Mouse (Mus musculus): ENCODE measurements around the gene Glra3. TPM values are rescaled to one million over a fixed set of nuclear protein-coding genes. Genes with fewer than 3 reads are reported as not detected.

Gene Glra3
- 1 to 10 TPM; 6.3 to 8.1 TPM for total RNA-seq (2021)

GRCm38 (mm10) chr8:55939870-55940525 is at the start of gene Glra3:
Gene Glra3, plus strand, starts transcription at chr8:55940460.
- DNase-seq (ENCODE audit: low spot score in 2 of 2) = peak; percentile 34 to 55
- intact Hi-C loops (cut with DNase I) = no loop called here

GRCm38 (mm10) chr8:55906848-55907247 is 33.4 kb upstream of the Glra3 start, which contains the start of gene Adam29:
Gene Adam29, minus strand, starts transcription at chr8:55906948.
- DNase-seq (ENCODE audit: low spot score in 2 of 2) = no peak
- intact Hi-C loops (cut with DNase I) = no loop called here

- intact Hi-C loops (cut with DNase I) = no loop called here
- no peak for DNase-seq (ENCODE audit: low spot score in 2 of 2)
Observed at GRCm38 (mm10) chr8:55940526-55940880, 243 bp downstream of the Glra3 start.

- no peak for DNase-seq (ENCODE audit: low spot score in 2 of 2)
- intact Hi-C loops (cut with DNase I) = no loop called here
Observed at GRCm38 (mm10) chr8:55964759-55965320, 24.6 kb downstream of the Glra3 start.

- intact Hi-C loops (cut with DNase I) = no loop called here
- DNase-seq (ENCODE audit: low spot score in 2 of 2) = peak; percentile 5 to 31
Observed at GRCm38 (mm10) chr8:55997859-55998258, 57.6 kb downstream of the Glra3 start.

DNA sequence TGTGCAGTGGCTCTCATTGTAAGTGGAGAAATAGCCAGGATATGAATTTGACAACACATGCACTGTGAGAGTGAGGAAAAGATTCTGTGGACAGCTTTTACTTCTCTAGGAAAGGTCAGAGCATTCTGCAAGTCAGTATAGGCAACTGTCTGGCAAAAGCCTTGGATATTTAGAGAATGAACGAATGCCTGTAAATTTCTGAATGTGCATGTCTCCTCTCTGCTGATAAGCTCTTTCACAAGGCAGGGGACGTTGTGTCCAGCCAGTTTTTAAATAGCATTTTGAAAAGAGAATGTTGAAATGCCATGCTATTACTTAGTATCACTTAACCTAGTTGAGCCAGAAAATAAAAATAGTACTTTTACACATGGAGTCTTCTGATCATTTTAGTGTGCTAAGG is 114.1 kb downstream of the Glra3 start:
- no peak for DNase-seq (ENCODE audit: low spot score in 2 of 2)
- intact Hi-C loops (cut with DNase I) = no loop called here

DNA sequence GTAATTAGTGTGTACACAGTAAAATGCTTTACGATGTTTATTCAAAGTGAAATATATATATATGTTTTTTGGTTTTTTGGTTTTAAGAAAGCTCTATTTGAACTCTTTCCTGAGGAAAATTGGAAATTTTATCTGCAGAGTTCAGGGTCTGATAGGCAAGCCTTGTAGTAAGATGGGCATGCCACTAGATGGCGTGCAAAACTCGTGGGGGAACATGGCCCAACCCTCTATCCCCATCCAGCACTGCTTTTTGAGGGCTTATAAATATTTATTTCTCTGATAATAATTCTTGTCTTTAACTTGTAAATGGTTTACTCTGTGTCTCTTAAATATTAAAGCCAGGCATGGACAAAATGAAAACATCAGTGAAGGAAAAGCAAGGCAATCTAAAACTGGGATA is 122.8 kb downstream of the Glra3 start:
- intact Hi-C loops (cut with DNase I) = loop anchor here (1.0 kb wide), 1 partner anchor 422 kb away; no protein-coding TSS in a partner anchor
- peak; percentile 10 to 23 for DNase-seq (ENCODE audit: low spot score in 2 of 2)

DNA sequence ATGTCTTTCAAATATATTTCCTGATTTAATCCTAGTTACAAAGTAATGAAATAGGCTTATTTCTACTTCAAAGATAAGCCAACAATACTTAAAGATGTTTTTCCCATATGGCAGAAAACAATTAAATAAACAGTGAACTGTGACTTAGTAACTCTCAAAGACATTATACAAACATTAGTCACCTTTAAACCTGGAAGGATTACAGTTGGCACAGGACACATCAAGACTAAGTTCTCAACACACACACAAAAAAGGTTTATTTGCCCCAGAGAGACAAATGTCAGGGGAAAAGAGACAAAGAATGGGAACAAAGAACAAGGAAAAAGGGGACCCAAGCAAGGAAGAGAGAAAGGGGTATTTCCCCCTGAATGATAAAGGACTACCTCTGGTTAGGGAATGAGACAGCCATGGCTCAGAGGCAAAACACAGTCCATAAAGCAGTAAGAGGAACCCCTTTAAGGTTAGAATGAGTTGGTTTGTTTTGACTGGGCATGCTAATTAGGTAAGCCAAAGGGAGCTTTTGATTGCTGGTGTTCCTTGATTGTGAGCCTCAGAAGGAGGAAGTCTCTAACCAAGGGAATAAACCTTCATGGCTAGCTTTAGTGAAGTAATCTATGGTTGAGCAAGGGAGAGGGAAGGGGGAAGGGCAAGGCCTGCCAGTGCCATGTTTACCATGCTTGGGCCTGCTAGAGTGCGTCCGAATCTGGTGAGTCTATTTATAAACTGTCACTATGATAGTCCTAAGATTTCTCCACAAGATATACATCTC is 130.4 kb downstream of the Glra3 start:
- DNase-seq (ENCODE audit: low spot score in 2 of 2) = no peak
- intact Hi-C loops (cut with DNase I) = no loop called here

DNA sequence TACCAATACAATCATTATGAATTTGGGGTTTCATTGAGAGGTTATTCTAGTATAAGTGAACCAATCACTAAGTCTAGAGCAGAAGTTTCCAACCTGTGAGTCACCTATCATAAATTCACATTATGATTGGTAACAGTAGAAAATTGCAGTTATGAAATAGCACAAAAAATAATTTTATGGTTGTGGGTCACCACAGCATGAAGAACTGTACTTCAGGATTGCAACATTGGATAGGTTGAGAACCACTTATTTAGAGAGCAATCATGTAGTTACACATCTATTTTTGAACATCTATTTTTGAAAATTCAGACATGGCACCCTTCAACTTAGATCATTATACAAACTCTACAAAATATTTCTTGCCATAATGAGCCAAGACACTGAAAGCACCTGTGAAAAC is 143.4 kb downstream of the Glra3 start:
- DNase-seq (ENCODE audit: low spot score in 2 of 2) = no peak
- intact Hi-C loops (cut with DNase I) = no loop called here

DNA sequence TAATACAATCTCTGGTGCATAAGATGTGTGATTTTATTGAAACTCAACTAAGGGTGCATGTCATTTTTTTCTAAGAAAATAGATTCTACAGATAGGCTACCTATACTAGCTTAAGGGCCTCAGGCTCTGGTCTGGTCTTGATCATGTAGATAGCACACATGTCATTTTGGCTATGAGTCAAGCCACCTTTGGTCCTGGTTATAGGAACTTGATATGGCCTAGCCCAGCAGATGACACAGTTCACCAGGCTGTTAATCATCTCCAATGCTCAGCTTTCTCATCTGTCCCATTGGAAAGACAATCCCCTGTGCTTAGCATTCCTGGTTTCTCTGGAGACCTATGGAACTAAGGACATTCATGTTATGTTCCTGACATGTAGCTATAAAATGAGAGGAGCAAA is 154.1 kb downstream of the Glra3 start:
- intact Hi-C loops (cut with DNase I) = no loop called here
- DNase-seq (ENCODE audit: low spot score in 2 of 2) = no peak

GRCm38 (mm10) chr8:56110296-56110695 is 170.0 kb downstream of the Glra3 start:
- intact Hi-C loops (cut with DNase I) = no loop called here
- DNase-seq (ENCODE audit: low spot score in 2 of 2) = no peak

DNA sequence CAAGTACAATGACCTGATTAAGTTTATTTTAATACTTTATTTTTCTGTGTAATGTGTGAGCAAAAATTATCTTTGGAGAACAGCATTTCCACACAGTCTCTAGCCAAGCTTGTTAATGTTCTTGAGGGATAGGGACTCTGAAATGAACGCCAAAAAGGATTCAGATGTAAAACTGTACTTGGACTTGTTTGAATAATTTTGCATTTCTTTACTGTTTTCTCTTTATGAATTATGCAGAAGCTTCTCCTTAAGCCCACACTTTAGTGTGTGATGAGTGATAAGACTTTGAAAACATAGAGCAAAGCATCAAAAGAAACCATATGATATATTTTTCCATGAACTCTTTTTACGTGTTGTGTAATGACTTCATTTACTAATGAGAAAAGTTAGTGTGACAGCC is 189.1 kb downstream of the Glra3 start:
- no peak for DNase-seq (ENCODE audit: low spot score in 2 of 2)
- intact Hi-C loops (cut with DNase I) = no loop called here

- DNase-seq (ENCODE audit: low spot score in 2 of 2) = no peak
- intact Hi-C loops (cut with DNase I) = no loop called here
Observed at GRCm38 (mm10) chr8:56150697-56151096, 210.4 kb downstream of the Glra3 start.

GRCm38 (mm10) chr8:56151574-56151973 is 211.3 kb downstream of the Glra3 start:
- intact Hi-C loops (cut with DNase I) = no loop called here
- DNase-seq (ENCODE audit: low spot score in 2 of 2) = no peak

DNA sequence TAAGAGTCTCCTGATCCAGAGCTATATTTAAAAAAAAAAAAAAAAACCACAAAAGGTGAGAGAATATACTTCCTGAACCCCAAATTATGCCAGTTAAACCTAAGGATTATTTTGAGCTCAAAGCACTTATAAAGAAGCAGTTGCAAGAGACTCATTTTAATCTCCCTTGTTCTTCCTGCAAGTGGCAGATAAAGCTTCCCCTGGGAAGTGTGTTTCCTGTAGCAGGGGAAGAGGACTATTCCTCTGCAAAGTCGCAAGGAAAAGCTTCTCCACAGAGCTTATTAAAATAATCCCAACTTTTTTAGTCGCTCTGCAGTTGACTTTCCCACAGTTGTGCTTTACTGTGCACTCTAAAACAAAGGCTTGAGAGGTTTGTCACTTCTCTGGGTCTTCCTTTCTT is 218.7 kb downstream of the Glra3 start:
- no peak for DNase-seq (ENCODE audit: low spot score in 2 of 2)
- intact Hi-C loops (cut with DNase I) = no loop called here

Other genes with a start within 250 kb of the Glra3 start
- gene Adam29, start 33.5 kb upstream of the Glra3 start, total RNA-seq (2021) = not detected